Mouse (Mus musculus) skeletal muscle tissue, adult 2 months (tissue): ENCODE results near the gene Aktip.
A peak's percentile ranks its signal among the peaks of the same experiment; 100 is the strongest.

Source experiments
- DNase-seq: peaks from one replicate; pipeline ENCODE4 v3.0.0-alpha.2; 2012; ENCODE audit warnings: low read depth, low spot score

Aktip gene

GRCm38 (mm10) chr8:91132731-91133130 lies 67.0 kb downstream of the Aktip start:
- DNase-seq, result no peak

- DNase-seq, result no peak
Measured at GRCm38 (mm10) chr8:91126786-91127185, 73.0 kb downstream of the Aktip start.

DNA sequence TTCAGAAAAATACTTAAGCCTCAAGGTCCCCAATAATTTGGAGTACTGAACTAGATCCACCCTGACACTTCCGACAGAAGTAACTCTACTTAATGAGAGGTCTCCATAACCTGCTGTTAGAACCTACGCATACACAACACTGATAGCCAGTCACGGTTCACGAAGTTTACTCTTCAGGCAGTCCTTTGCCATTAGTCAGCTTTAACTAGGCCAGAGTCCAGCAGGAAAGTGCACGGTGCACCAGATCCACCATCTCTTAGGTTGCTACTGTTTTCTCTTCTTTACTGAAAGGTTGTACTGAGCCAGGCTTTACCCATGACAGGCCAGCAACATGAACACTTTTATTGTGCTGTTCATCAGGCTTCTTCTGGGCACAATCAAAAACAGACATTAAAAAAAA lies 75.5 kb downstream of the Aktip start:
- DNase-seq, result no peak

DNA sequence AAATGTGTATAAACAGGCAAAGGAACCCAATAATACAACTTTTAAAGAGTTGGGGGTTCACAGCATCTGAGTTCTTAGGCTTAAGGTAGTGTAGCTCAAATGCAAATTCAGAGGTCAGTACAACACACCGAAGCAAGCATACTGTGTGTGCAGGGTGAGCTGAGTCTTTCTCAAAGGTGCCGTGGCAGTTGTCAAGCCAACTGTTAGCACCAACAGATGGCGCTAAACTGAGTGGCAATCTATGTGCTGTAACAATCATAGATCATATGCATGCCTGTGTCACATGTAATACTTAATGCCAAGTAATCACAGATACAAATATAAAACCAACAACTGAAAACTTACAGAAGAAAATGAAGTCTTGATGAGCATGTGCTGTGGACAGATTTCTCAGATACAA lies 81.6 kb downstream of the Aktip start:
- no peak for DNase-seq

DNA sequence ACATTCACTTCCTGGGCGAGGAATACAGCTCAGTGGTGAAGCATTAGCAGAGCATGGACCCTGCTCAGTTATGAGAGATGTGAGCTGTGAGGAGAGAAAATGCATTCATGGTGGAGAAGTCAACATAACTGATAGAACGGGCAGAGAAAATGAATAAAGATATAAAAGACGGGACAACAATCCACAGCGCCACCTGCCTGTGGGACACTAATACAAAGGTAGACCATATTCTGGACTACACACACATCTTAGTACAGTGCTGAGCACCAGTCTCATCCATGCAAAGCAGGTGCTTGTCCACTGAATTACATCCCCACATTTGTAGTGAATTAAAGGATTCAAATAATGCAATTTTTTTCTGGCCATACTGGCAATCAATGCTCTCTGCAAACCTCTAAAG lies 82.2 kb downstream of the Aktip start:
- DNase-seq, result no peak

DNA sequence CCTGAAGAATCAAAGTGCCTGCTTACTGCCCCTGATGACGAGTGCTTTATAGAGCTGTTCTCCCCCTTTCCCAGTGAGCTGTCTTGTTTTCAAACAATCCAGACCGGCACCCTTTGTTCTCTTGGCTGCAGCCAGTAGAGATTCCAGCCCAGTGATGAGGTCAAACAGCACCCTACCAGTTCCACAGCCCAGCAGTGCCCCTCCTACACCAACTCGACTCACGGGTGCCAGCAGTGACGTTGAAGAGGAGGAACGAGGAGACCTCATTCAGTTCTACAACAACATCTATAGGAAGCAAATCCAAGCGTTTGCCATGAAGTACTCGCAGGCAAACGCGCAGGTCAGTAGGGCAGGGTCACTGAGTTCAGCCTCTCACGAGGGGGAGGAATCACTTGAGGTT lies 84.9 kb downstream of the Aktip start:
- DNase-seq, result no peak

GRCm38 (mm10) chr8:91114428-91114827 lies 85.3 kb downstream of the Aktip start:
- DNase-seq, result no peak

GRCm38 (mm10) chr8:91111868-91112477 lies 87.8 kb downstream of the Aktip start:
- DNase-seq, result no peak

DNA sequence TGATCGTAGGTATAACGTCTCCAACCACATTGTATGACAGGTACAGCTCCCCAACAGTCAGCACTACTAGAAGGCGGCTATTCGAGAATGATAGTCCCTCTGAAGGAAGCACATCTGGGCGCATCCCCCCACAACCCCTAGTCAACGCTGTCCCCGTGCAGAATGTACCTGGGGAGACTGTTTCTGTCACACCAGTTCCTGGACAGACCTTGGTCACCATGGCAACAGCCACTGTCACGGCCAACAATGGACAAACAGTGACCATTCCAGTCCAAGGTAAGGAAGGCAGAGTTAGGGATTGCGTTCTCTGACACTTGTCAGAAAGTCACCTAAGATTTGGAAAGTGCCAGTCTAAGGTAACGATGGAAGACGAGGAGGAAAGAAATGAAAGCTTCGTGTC lies 93.5 kb downstream of the Aktip start:
- DNase-seq, result no peak

DNA sequence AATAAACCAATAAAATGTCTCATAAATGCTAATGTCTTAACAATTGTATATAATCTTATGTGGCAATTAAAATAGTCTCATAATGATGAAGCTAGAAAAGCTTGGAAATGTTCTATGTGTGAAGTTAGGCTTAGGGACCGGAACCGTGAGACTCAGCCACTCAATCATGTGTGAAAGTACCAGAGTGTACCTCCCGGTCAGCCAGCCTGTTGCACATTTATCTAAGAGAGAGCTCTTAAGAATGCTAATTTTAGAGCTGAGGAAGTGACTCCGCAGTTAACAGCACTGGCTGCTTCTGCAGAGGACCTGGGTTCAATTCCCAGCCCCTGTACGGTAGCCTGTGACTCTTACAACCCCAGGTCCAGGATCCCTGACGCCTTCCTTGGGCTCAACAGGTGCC lies 101.7 kb downstream of the Aktip start:
- no peak for DNase-seq

- DNase-seq, result no peak
Measured at GRCm38 (mm10) chr8:91094135-91094534, 105.6 kb downstream of the Aktip start.

DNA sequence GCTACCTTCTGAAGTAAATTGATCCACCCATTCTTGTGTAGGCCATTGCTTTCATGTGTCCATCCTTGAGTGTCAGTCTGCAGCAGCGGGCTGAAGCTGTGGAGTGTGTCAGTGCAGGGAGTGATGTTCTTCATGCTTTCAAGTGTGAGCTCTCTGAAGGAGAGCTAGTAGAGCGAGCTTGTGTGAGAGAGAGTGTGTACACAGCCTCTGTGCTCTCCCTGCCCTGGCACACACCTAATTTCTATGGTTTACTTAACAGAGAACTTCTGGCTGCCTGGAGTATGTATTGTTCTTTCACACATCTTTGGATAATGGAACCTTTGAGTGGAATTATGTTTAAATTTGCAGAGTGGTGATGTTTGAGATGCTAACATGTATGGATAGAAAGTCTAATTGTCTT lies 110.2 kb downstream of the Aktip start:
- DNase-seq, result no peak

- no peak for DNase-seq
Measured at GRCm38 (mm10) chr8:91088452-91088851, 111.3 kb downstream of the Aktip start.

GRCm38 (mm10) chr8:91082428-91082827 lies 117.3 kb downstream of the Aktip start:
- DNase-seq, result no peak

DNA sequence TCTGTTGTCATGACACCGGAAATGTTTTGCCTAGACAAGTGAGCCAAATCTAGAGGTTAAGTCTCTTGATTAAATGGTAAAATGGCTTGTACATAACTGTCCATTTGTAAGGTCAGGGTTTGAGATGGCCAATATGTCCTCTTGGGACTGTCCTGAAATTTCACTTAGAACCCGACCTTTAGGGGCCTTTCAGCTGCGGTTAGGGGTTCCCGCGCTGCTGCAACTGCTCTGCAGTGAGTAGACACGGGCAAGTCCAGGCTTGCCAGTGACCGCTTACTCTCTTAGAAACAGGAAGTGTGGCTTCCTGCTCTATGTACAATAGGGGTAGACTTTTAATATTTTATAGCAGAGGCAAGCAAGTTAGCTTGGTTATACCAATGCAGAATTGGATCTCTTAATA lies 117.9 kb downstream of the Aktip start:
- no peak for DNase-seq

DNA sequence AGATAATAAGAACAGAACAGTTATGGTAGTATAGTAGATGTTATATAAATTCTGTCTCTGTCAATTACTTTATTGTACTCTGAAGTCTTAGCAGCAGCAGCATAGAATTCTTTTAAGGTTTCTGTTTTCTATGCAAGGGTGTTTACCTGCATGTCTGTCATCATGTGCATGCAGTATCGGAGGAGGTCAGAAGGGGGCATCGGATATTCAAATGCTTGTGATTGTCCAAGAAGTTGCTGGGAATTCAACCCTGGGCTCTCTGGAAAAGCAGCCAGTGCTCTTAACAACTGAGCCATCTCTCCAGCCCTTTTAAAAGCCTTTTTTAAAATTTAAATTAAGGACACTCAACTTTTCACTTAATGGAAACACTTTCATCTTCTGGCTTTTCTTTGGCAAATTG lies 120.1 kb downstream of the Aktip start:
- no peak for DNase-seq

DNA sequence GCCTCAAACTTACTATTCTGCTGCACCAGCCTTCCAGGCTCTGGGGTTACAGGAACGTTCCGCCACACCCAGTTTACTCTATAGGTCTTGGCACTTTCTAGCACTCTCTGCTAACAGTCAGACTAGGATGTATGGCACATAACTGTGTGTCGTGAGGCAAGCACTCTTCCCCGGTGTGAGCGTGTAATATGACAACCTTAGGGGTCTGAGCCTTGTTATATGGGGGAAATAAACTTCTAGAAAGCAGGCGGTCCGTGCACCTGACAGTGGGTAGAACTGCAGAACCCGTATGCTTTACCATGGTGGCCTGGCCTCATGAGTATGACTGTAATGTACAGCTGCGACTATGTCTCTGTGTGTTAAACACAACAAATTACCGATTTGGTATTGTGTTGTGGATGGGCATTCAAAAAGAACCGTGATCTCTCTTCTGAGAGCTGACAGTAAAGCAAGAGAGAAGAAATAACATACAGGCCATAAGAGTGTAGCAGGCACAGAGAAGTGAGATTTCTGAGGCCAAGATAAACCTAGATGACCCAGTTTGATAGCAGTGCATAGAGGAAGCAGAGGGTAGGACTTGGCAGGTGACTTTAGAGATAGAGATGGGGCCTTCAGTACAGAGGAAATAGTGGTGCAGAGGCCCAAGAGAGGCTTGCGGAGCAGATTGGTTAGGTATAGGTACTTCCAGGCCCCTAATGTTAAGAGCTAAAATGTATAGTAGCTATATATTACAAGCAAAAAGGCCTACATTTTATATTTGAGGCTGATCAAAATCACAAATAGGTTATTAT lies 122.5 kb downstream of the Aktip start:
- no peak for DNase-seq

DNA sequence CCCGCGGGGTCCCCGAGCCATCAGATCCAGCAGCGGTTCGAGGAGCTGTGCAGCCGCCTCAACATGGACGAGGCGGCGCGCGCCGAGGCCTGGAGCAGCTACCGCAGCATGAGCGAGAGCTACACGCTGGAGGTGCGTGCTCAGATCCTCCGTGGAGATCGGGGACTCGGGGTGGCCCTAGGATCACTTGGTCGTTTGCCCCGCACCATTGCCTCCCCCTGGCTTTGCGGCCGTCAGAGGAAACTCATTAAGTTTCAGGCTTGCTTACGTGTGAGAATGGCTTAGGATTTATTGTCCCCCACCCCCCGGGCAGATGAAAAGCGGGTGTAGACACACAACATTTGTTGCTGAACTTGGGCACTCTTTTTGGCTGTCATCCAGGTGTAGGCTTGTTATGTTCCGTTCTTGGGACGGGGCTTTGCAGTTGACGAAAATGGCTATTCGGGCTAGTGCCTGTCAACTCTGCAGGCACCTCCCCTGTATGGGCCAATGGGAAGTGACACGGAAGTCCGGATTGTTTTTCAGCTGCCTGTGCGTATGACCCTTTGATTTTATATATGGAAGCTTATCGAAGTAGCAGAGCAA lies 129.4 kb downstream of the Aktip start:
- DNase-seq, result peak; percentile 93

- DNase-seq, result peak; percentile 87
Measured at GRCm38 (mm10) chr8:91069834-91070233, 129.9 kb downstream of the Aktip start, which contains the start of gene Rbl2. Gene Rbl2, plus strand, starts transcription at chr8:91070057.

DNA sequence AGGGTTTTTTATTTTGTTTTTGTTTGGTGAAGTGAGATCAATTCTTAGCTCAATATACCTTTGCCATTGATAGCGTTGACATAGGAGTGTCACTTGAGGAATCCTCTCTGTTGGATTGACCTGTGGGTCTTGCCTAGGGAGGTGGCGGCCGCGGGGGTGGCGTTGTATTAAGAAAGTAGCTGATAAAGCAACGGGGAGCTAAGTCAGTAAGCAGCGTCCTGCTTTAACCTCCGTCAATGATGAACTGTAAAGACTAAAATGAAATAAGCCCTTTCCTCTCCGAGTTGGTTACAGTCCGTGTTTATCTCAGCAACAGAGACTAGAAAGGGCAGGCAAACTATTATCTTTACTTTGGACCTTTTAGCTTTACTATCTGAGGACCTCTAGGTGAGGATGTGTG lies 130.4 kb downstream of the Aktip start:
- no peak for DNase-seq

- no peak for DNase-seq
Measured at GRCm38 (mm10) chr8:91065179-91065578, 134.6 kb downstream of the Aktip start.
